Mouse (Mus musculus) embryonic fibroblast, embryonic 13.5 days (primary cell): ENCODE measurements around the gene Gm20388.

Source experiments
- CTCF ChIP-seq: IDR thresholded peaks from 2 replicates; pipeline ENCODE4 v1.5.1; 2011; ENCODE audit warnings: mild to moderate bottlenecking, control low read depth, low read length, moderate library complexity, borderline replicate concordance; ENCODE audit not compliant: insufficient read depth
- POLR2A ChIP-seq: IDR thresholded peaks from 2 replicates; pipeline ENCODE4 v1.6.1; 2011; ENCODE audit warnings: low read depth, mild to moderate bottlenecking, control low read depth, low read length, moderate library complexity

GRCm38 (mm10) chr8:124275377-124276071, 4364.9 kb downstream of the Gm20388 start:
- TF ChIP-seq POLR2A, result no peak
- TF ChIP-seq CTCF, result no peak
